9 mouse cellular contexts compared by ENCODE assay signal in genomic region chr11:116543110-116543509, GRCm38 (mm10). TPM values are rescaled to one million over a fixed set of nuclear protein-coding genes. Genes with fewer than 3 reads are reported as not detected.
DNase-seq lines count a peak whose midpoint lies in the region; ATAC-seq and TF ChIP-seq lines count a peak whose summit lies in the region.
"Had no signal": no experiment of that assay in that cellular context is flagged by ENCODE, and none has a peak within 500 bp of the region (broad histone marks: within the 10 kb centered on the region; RNA-seq: fewer than 3 reads in every experiment).

No protein-coding gene starts in this region.

- TF ChIP-seq CTCF in intestine, postnatal 0 days (IDR thresholded peaks at IDR 0.05; ENCODE audit: low read depth): peak; percentile 90
- TF ChIP-seq CTCF in MEL (IDR thresholded peaks at IDR 0.05 in 2 of 3, conservative IDR thresholded peaks at IDR 0.05 in 1 of 3; ENCODE audit: control insufficient read depth in 1 of 3, insufficient read depth in 1 of 3, low read depth in 2 of 3, low read length in 3 of 3, poor library complexity in 1 of 3, severe bottlenecking in 1 of 3): peak; percentile 86 to 94 (median 89)

- no peaks in the 10 kb centered on the region for H3K9me3 ChIP-seq in intestine, postnatal 0 days (ENCODE audit: control insufficient read depth)
- no peaks in the 10 kb centered on the region for H3K9me3 ChIP-seq in intestine, embryonic 16.5 days (ENCODE audit: control insufficient read depth, low read length)
- no peaks in the 10 kb centered on the region for H3K9me3 ChIP-seq in MEL (replicated peaks; ENCODE audit: insufficient read depth, low read length)
- no peaks in the 10 kb centered on the region for H3K9me3 ChIP-seq in forebrain, embryonic 10.5 days
- H3K9me3 ChIP-seq: embryonic facial prominence, embryonic 13.5 days; limb, embryonic 12.5 days had no signal

- H3K27ac ChIP-seq in intestine, postnatal 0 days (ENCODE audit: low read depth, low read length): no peak overlapping the region
- no peak overlapping the region for H3K27ac ChIP-seq in intestine, embryonic 16.5 days (ENCODE audit: low read length)
- H3K27ac ChIP-seq in MEL (ENCODE audit: control insufficient read depth, low read depth, low read length): no peak overlapping the region
- H3K27ac ChIP-seq in forebrain, embryonic 10.5 days: no peak overlapping the region
- H3K27ac ChIP-seq: embryonic facial prominence, embryonic 13.5 days; limb, embryonic 12.5 days had no signal

- TF ChIP-seq RAD21 in MEL (IDR thresholded peaks at IDR 0.05; ENCODE audit: low read depth, low read length): peak; percentile 90

- no peak overlapping the region for H3K4me2 ChIP-seq in intestine, postnatal 0 days (replicated peaks; ENCODE audit: low read depth)
- no peak overlapping the region for H3K4me2 ChIP-seq in intestine, embryonic 16.5 days (ENCODE audit: low read depth, low read length)
- H3K4me2 ChIP-seq: embryonic facial prominence, embryonic 13.5 days; limb, embryonic 12.5 days had no signal

- DNase-seq in B cell, adult 2 months: peak; percentile 19 to 30
- DNase-seq in MEL (ENCODE audit: low read depth, low spot score): peak; percentile 72
- DNase-seq in kidney, adult 8-10 months: peak; percentile 37 to 61
- peak; percentile 72 for DNase-seq in retina, embryonic 14.5 days (ENCODE audit: low spot score)
- no peak for DNase-seq in forebrain, embryonic 10.5 days (ENCODE audit: extremely low spot score, low spot score)

- no peaks in the 10 kb centered on the region for H3K4me1 ChIP-seq in intestine, postnatal 0 days (replicated peaks; ENCODE audit: control insufficient read depth, insufficient read depth, low read length)
- no peaks in the 10 kb centered on the region for H3K4me1 ChIP-seq in intestine, embryonic 16.5 days (ENCODE audit: control insufficient read depth, insufficient read depth, low read length)
- peaks cover 0 to 3% of the 10 kb centered on the region in 2 experiments; a peak in 1 of 4 replicates for H3K4me1 ChIP-seq in MEL (ENCODE audit: control insufficient read depth in 1 of 2, insufficient read depth in 2 of 2, low read length in 2 of 2)
- peaks cover 14% of the 10 kb centered on the region for H3K4me1 ChIP-seq in forebrain, embryonic 10.5 days
- H3K4me1 ChIP-seq: embryonic facial prominence, embryonic 13.5 days; limb, embryonic 12.5 days had no signal

- WGBS in intestine, postnatal 0 days: 83% methylated on average over 4 of the region's 4 CpGs
- 73% methylated on average over 4 of the region's 4 CpGs for WGBS in intestine, embryonic 16.5 days
- 88% methylated on average over 4 of the region's 4 CpGs for WGBS in forebrain, embryonic 10.5 days

- H3K36me3 ChIP-seq in intestine, postnatal 0 days (ENCODE audit: control insufficient read depth, insufficient read depth): peaks cover 75% of the 10 kb centered on the region
- H3K36me3 ChIP-seq in intestine, embryonic 16.5 days (ENCODE audit: control insufficient read depth, insufficient read depth, low read length): peaks cover 24% of the 10 kb centered on the region
- H3K36me3 ChIP-seq in MEL (ENCODE audit: control insufficient read depth in 1 of 2, insufficient read depth in 2 of 2, low read length in 2 of 2): peaks cover 0 to 2% of the 10 kb centered on the region in 2 experiments; a peak in 2 of 4 replicates
- peaks cover 100% of the 10 kb centered on the region for H3K36me3 ChIP-seq in forebrain, embryonic 10.5 days (replicated peaks)

- H3K4me3 ChIP-seq in intestine, postnatal 0 days (ENCODE audit: low read depth, low read length): no peak overlapping the region
- no peak overlapping the region for H3K4me3 ChIP-seq in intestine, embryonic 16.5 days (ENCODE audit: low read length)
- no peak overlapping the region for H3K4me3 ChIP-seq in MEL (ENCODE audit: control insufficient read depth in 1 of 2, insufficient read depth in 1 of 2, low read depth in 2 of 2, low read length in 2 of 2)
- H3K4me3 ChIP-seq in forebrain, embryonic 10.5 days: no peak overlapping the region
- H3K4me3 ChIP-seq: embryonic facial prominence, embryonic 13.5 days; limb, embryonic 12.5 days had no signal

- ATAC-seq in intestine, postnatal 0 days: no peak
- ATAC-seq in intestine, embryonic 16.5 days: no peak

- TF ChIP-seq EP300 in MEL (IDR thresholded peaks at IDR 0.05; ENCODE audit: low read depth in 1 of 2, low read length in 2 of 2): no peak

- H3K27me3 ChIP-seq in intestine, postnatal 0 days (replicated peaks; ENCODE audit: control insufficient read depth, insufficient read depth, low read length): no peaks in the 10 kb centered on the region
- no peaks in the 10 kb centered on the region for H3K27me3 ChIP-seq in intestine, embryonic 16.5 days (replicated peaks; ENCODE audit: control insufficient read depth, insufficient read depth, low read length)
- no peaks in the 10 kb centered on the region for H3K27me3 ChIP-seq in MEL (ENCODE audit: control insufficient read depth in 1 of 2, insufficient read depth in 2 of 2, low read length in 2 of 2)
- H3K27me3 ChIP-seq in forebrain, embryonic 10.5 days (ENCODE audit: poor library complexity, severe bottlenecking): no peaks in the 10 kb centered on the region
- H3K27me3 ChIP-seq: embryonic facial prominence, embryonic 13.5 days; limb, embryonic 12.5 days had no signal

- H3K9ac ChIP-seq in intestine, postnatal 0 days (ENCODE audit: low read depth, low read length): no peak overlapping the region
- H3K9ac ChIP-seq in intestine, embryonic 16.5 days (ENCODE audit: low read depth, low read length): no peak overlapping the region
- H3K9ac ChIP-seq in MEL (ENCODE audit: control insufficient read depth, low read depth, low read length, poor library complexity, severe bottlenecking): no peak overlapping the region
- H3K9ac ChIP-seq: embryonic facial prominence, embryonic 13.5 days; limb, embryonic 12.5 days had no signal

- TF ChIP-seq POLR2A in MEL (IDR thresholded peaks at IDR 0.05; ENCODE audit: control insufficient read depth in 1 of 2, insufficient read depth in 1 of 2, low read depth in 1 of 2, low read length in 2 of 2, poor library complexity in 1 of 2): no peak

- no peaks in the 10 kb centered on the region for H3K79me2 ChIP-seq in MEL (ENCODE audit: control insufficient read depth, insufficient read depth, low read length, poor library complexity)

TF ChIP-seq in MEL, 35 proteins besides CTCF, POLR2A, EP300 and RAD21:
- TF ChIP-seq POLR2AphosphoS2 (IDR thresholded peaks at IDR 0.05; ENCODE audit: low read length) (no peak), MXI1 (IDR thresholded peaks at IDR 0.05; ENCODE audit: low read depth, low read length) (no peak), ZC3H11A (IDR thresholded peaks at IDR 0.05; ENCODE audit: low read depth, low read length) (peak; percentile 86), CHD1 (IDR thresholded peaks at IDR 0.05; ENCODE audit: low read depth, low read length) (no peak), MAZ (IDR thresholded peaks at IDR 0.05; ENCODE audit: low read depth, low read length) (no peak), BHLHE40 (IDR thresholded peaks at IDR 0.05; ENCODE audit: borderline replicate concordance, low read depth, low read length) (no peak), ZNF384 (IDR thresholded peaks at IDR 0.05; ENCODE audit: low read depth, low read length) (no peak), SIN3A (IDR thresholded peaks at IDR 0.05; ENCODE audit: low read length) (peak; percentile 45; the same call in 1 of the 2 replicates), SMC3 (IDR thresholded peaks at IDR 0.05; ENCODE audit: low read depth, low read length) (peak; percentile 94)

RNA-seq across cellular contexts. Expression of gene Sphk1, which starts 12.4 kb away (rescaled TPM):
- polyA plus RNA-seq in intestine, postnatal 0 days (2015; fragmentation: Nextera tagmentation; extraction: Ambion mirVana): 2.5 and 3.3 TPM in 2 replicates
- polyA plus RNA-seq in intestine, embryonic 16.5 days (2015; fragmentation: Nextera tagmentation; extraction: Ambion mirVana): 3.9 and 5.2 TPM in 2 replicates
- total RNA-seq in MEL (2012; rRNA removed): 77.5 and 127 TPM in 2 replicates
- polyA plus RNA-seq in MEL (2012; ENCODE audit: insufficient read depth in 1 of 2, insufficient read length in 2 of 2, low read depth in 1 of 2, low replicate concordance in 2 of 2, missing spikeins in 1 of 2): 10 to 100 TPM in 1 of 2 experiments, not detected in 1; 53.5 TPM
- 4.0 and 4.6 TPM in 2 replicates for polyA plus RNA-seq in forebrain, embryonic 10.5 days (2016; fragmentation: Nextera tagmentation; extraction: Ambion mirVana)

RNA-seq across cellular contexts. Expression of gene Ube2o, which starts 38.1 kb away (rescaled TPM):
- polyA plus RNA-seq in intestine, postnatal 0 days (2015; fragmentation: Nextera tagmentation; extraction: Ambion mirVana): 3.7 and 4.8 TPM in 2 replicates
- polyA plus RNA-seq in intestine, embryonic 16.5 days (2015; fragmentation: Nextera tagmentation; extraction: Ambion mirVana): 3.1 and 3.7 TPM in 2 replicates
- 22.9 and 31.1 TPM in 2 replicates for total RNA-seq in MEL (2012; rRNA removed)
- polyA plus RNA-seq in MEL (2012; ENCODE audit: insufficient read depth in 1 of 2, insufficient read length in 2 of 2, low read depth in 1 of 2, low replicate concordance in 2 of 2, missing spikeins in 1 of 2): 10 to 100 TPM in 1 of 2 experiments, not detected in 1; 42.8 TPM
- 9.2 and 10.5 TPM in 2 replicates for polyA plus RNA-seq in forebrain, embryonic 10.5 days (2016; fragmentation: Nextera tagmentation; extraction: Ambion mirVana)

RNA-seq across cellular contexts. Expression of gene Aanat, which starts 43.1 kb away (rescaled TPM):
- not detected in 2 replicates for polyA plus RNA-seq in intestine, postnatal 0 days (2015; fragmentation: Nextera tagmentation; extraction: Ambion mirVana)
- polyA plus RNA-seq in intestine, embryonic 16.5 days (2015; fragmentation: Nextera tagmentation; extraction: Ambion mirVana): not detected in 2 replicates
- not detected in 2 replicates for total RNA-seq in MEL (2012; rRNA removed)
- polyA plus RNA-seq in MEL (2012; ENCODE audit: insufficient read depth in 1 of 2, insufficient read length in 2 of 2, low read depth in 1 of 2, low replicate concordance in 2 of 2, missing spikeins in 1 of 2): not detected
- not detected in 2 replicates for polyA plus RNA-seq in forebrain, embryonic 10.5 days (2016; fragmentation: Nextera tagmentation; extraction: Ambion mirVana)
- polyA plus RNA-seq: embryonic facial prominence, embryonic 13.5 days; limb, embryonic 12.5 days had no signal

RNA-seq across cellular contexts. Expression of gene Prpsap1, which starts 49.1 kb away (rescaled TPM):
- 177 and 194 TPM in 2 replicates for polyA plus RNA-seq in intestine, postnatal 0 days (2015; fragmentation: Nextera tagmentation; extraction: Ambion mirVana)
- 260 and 274 TPM in 2 replicates for polyA plus RNA-seq in intestine, embryonic 16.5 days (2015; fragmentation: Nextera tagmentation; extraction: Ambion mirVana)
- 142 and 155 TPM in 2 replicates for total RNA-seq in MEL (2012; rRNA removed)
- 100 to 1,000 TPM in 1 of 2 experiments, not detected in 1; 112 TPM for polyA plus RNA-seq in MEL (2012; ENCODE audit: insufficient read depth in 1 of 2, insufficient read length in 2 of 2, low read depth in 1 of 2, low replicate concordance in 2 of 2, missing spikeins in 1 of 2)
- 200 and 209 TPM in 2 replicates for polyA plus RNA-seq in forebrain, embryonic 10.5 days (2016; fragmentation: Nextera tagmentation; extraction: Ambion mirVana)
